Mouse (Mus musculus) G1E (cell line): Measurements from ENCODE around the gene Hook2.

Source experiments
- CTCF ChIP-seq: IDR thresholded peaks from 2 replicates; pipeline ENCODE4 v1.5.1; 2012; ENCODE audit warnings: low read depth, low read length, inconsistent platforms, mixed read lengths
- GATA1 ChIP-seq: IDR thresholded peaks from 2 replicates; pipeline ENCODE4 v1.6.1; 2012; ENCODE audit warnings: borderline replicate concordance, low read length, inconsistent platforms, mixed read lengths
- GATA2 ChIP-seq: IDR thresholded peaks from 2 replicates; pipeline ENCODE4 v1.6.1; 2012; ENCODE audit warnings: low read depth, low read length, inconsistent platforms, borderline replicate concordance
- TAL1 ChIP-seq: conservative IDR thresholded peaks from 2 replicates; pipeline ENCODE4 v1.6.1; 2012; ENCODE audit warnings: low read depth, low read length, inconsistent platforms, mixed read lengths

DNA sequence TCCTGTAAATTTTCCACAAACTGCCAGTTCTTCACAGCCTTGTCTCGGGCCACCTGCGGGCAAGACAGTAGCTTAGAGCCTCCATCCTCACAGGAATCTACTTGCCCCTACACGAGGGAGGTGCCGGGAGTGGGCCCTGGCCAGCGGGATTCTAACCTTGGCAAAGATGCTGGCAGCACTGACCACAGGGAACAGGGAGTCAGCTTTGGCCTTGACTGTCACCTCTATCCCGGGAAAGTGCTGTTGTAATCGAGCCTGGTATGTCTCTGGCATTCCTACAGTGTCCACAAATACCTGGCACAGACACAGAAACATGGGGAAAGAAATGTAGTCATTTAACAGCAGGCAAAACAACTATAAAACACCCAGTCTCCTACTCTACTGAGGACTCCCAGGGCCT is 30.6 kb upstream of the Hook2 start:
- TF ChIP-seq CTCF, result no peak
- no peak for TF ChIP-seq GATA2
- TF ChIP-seq TAL1, result no peak
- TF ChIP-seq GATA1, result no peak
